Comparison of ENCODE assay signal across 8 mouse cellular contexts in the genomic region with DNA sequence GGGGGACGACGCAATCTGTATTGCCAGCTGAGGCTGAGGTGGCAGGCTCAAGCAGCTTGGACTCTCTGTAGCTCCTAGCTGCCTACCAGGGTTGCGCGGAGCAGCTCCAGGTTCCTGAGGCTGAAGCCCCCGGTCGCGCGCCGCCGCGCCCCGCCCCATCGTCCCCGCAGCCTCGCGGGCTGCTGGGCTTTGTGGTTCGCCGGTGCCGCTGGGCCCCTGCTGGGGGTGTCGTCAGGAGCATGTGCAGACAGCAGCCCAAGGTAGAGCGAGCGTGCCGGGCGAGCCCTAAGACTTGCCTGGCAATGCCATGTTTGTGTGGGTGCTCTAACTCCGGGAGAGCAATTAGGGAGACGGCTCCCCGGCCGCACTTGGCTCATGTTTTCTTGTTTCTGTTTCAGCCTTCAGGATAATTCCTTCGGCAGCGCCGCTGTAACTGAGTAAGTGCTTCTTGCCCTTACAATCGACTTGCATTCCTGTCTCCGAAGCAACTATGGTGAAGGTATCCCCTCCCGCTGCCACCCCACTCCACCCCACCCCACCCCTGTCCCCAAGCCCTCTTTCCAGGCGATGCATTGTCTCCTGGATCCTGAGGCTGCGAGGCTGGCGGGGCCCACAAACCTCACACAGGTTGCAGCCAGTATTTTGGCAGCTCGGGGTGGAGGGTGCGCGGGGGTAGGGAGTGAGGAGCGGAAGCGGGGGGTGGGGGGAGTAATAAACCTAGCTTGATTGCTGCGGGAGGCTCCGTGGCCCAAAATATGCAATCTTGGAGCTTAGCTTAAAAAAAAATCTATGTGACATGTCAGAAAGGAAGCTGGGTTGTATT. TPM values are rescaled to one million over a fixed set of nuclear protein-coding genes. Genes with fewer than 3 reads are reported as not detected.
DNase-seq lines count a peak whose midpoint lies in the region; ATAC-seq and TF ChIP-seq lines count a peak whose summit lies in the region.

No protein-coding gene starts in this region.

- peaks cover 29% of the 10 kb centered on the region for H3K4me1 ChIP-seq in hindbrain, embryonic 16.5 days (ENCODE audit: control insufficient read depth, insufficient read depth, low read depth, low read length)

- ATAC-seq in hindbrain, embryonic 16.5 days: peak; percentile 94
- ATAC-seq in granulocyte monocyte progenitor cell, adult 5-6 weeks (replicated peaks; ENCODE audit: poor library complexity, severe bottlenecking): no peak

- H3K36me3 ChIP-seq in hindbrain, embryonic 16.5 days (ENCODE audit: control insufficient read depth, insufficient read depth, low read length): no peaks in the 10 kb centered on the region

- peak overlapping the region; percentile 92 for H3K27ac ChIP-seq in gastrocnemius, adult 2 months
- H3K27ac ChIP-seq in hindbrain, embryonic 16.5 days (ENCODE audit: low read depth, low read length): peak overlapping the region; percentile 84

- H3K4me2 ChIP-seq in hindbrain, embryonic 16.5 days (ENCODE audit: low read length): peak overlapping the region; percentile 65

- peak overlapping the region; percentile 82 for H3K9ac ChIP-seq in hindbrain, embryonic 16.5 days (ENCODE audit: low read depth, low read length)

- peak; percentile 64 for DNase-seq in adipocyte (ENCODE audit: low spot score)
- peak; percentile 91 to 94 for DNase-seq in cerebellum, postnatal 14 days
- peak; percentile 72 for DNase-seq in gastrocnemius, adult 2 months
- DNase-seq in left cerebral cortex, adult 8-10 months (ENCODE audit: low spot score in 2 of 2): peak; percentile 63 to 80
- DNase-seq in lung, postnatal 36 days: peak; percentile 39
- DNase-seq in skeletal muscle tissue, adult 2 months (ENCODE audit: low read depth, low spot score): peak; percentile 26

- no peaks in the 10 kb centered on the region for H3K27me3 ChIP-seq in hindbrain, embryonic 16.5 days (replicated peaks; ENCODE audit: control insufficient read depth, insufficient read depth, low read length)

- intact Hi-C loops in gastrocnemius, adult 2 months (cut with DNase I): loop anchor here (1.0 to 5.0 kb wide), 3 partner anchors 36 to 101 kb away; no protein-coding TSS in a partner anchor

- under 1% methylated on average over 43 of the region's 44 CpGs for WGBS in hindbrain, embryonic 16.5 days

- TF ChIP-seq CTCF in gastrocnemius, adult 2 months (IDR thresholded peaks at IDR 0.05): no peak; the same call in 1 of the 2 replicates

- H3K4me3 ChIP-seq in gastrocnemius, adult 2 months: peak overlapping the region; percentile 94
- H3K4me3 ChIP-seq in hindbrain, embryonic 16.5 days (ENCODE audit: low read length): peak overlapping the region; percentile 64

- no peaks in the 10 kb centered on the region for H3K9me3 ChIP-seq in hindbrain, embryonic 16.5 days (ENCODE audit: control insufficient read depth, low read length)

RNA-seq across cellular contexts. Expression of a gene that starts 0.6 kb away (rescaled TPM):
- 1 to 10 TPM; 5.2 to 7.0 TPM for total RNA-seq in gastrocnemius, adult 2 months (2021)
- polyA plus RNA-seq in hindbrain, embryonic 16.5 days (2015; fragmentation: Nextera tagmentation; extraction: Ambion mirVana): 24.7 and 25.5 TPM in 2 replicates
- total RNA-seq in left cerebral cortex, adult 8-10 months (2022): 10 to 100 TPM; 48.4 to 57.9 (median 54.1) TPM
- not detected in 2 replicates for total RNA-seq in granulocyte monocyte progenitor cell, adult 5-6 weeks (2014; fragmentation: Nextera tagmentation)
- not detected in 2 replicates for total RNA-seq in granulocyte monocyte progenitor cell, adult 5-6 weeks (2017)

Comparison
In these comparisons a context has a peak if more than half of its experiments do, and no peak if none do; other contexts are left out.
1. DNase-seq: peak in every context shown above with its lines; median percentile 92 in cerebellum, postnatal 14 days; 72 in gastrocnemius, adult 2 months; 72 in left cerebral cortex, adult 8-10 months; 64 in adipocyte; 39 in lung, postnatal 36 days; 26 in skeletal muscle tissue, adult 2 months.
2. RNA of a gene that starts 0.6 kb away (total RNA-seq): 48.4 to 57.9 TPM in left cerebral cortex, adult 8-10 months and 5.2 to 7.0 TPM in gastrocnemius, adult 2 months; not detected in granulocyte monocyte progenitor cell, adult 5-6 weeks; every median in the first group is over 4 times any median in the second.